Mouse (Mus musculus) c-Kit-negative CD71-positive TER-119-positive erythroid progenitor cells, embryonic 14.5 days (primary cell): ENCODE data around the gene Foxo3.
A peak's percentile ranks its signal among the peaks of the same experiment; 100 is the strongest.

Experiments used
- DNase-seq: peaks from one replicate; pipeline ENCODE4 v3.0.0-alpha.2; 2013; ENCODE audit warnings: low read depth, low spot score

The Foxo3 gene

DNA sequence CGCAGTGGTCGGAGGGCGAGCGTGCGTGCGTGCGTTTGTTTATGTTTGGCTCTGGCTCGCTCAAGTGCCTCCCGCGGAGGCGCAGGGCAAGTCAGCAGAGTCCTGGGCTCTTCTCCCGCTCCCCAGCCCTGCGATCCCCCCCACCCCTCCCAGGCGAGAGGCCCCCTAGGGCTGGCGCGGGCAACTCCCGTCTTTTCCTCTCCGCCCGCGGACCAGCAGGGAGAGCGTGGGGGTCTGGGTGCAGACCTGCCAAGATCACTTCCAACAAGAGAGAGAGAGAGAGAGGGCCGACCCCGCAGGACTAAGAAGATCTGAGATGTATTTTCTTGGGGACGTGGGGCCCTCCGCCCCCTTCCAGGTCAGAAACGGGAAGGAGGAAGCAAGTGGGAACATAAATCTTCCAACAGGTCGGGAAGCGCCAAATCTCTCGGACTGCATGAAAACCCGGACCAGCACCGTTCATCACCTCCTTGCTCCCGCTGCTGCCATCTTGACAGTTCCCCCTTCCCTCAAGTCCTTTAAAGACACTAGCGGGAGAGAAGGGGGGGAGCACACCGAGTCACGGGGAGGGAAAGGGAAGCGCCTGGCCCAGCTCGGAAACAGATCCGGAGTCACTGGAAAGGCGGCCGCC is 569 bp downstream of the Foxo3 start:
- no peak for DNase-seq

DNA sequence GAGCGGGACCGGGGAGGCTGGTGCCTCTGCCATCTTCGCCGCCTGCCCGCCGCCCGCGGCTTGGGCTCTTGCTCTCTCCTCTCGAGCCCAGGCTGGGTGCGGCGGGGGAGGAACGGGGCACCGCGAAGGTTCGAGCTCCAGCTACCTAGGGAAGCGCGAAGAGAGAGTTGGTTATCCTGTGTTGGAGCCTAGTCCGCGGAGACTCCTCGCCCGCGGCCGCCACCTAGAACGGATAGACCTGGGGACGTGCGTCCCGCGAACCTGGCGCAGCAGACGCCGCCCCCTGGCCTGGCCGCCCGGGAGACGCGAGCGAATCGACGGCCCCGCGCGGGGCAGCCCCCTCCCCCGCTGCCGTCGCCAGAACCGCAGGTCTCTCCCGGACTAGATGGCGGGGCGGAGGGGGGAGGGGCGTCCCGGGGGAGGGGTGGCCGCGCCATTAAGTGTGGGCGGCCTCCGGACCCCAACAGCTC is 1.1 kb downstream of the Foxo3 start:
- DNase-seq = no peak

DNA sequence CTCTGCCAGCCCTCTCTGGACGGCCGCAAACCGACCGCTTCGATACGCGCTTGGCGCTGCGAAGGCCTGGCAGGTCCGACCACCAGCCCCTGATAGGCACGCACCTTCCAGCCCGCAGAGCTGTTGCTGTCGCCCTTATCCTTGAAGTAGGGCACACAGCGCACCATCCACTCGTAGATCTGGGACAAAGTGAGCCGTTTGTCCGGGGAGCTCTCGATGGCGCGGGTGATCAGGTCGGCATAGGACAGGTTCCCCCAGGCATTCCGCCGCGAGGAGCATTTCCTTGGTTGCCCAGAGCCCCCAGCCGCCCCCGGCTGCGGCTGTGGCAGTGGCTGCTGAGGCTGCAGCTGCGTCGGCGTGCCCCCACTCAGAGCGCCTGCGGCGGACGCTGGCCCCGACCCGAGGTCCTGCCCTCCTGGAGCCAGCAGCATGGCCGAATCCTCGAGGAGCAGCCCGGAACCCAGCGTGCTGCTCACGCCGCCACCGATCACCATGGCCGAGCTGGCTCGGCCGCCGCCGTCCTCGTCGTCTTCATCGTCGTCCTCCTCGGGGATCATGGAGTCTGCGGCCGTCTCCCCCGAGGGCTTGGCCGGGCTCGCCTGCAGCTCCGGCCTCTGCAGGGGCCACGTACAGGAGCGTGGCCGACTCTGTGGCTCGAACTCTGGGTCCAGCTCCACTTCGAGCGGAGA is 1.7 kb downstream of the Foxo3 start:
- DNase-seq = no peak

DNA sequence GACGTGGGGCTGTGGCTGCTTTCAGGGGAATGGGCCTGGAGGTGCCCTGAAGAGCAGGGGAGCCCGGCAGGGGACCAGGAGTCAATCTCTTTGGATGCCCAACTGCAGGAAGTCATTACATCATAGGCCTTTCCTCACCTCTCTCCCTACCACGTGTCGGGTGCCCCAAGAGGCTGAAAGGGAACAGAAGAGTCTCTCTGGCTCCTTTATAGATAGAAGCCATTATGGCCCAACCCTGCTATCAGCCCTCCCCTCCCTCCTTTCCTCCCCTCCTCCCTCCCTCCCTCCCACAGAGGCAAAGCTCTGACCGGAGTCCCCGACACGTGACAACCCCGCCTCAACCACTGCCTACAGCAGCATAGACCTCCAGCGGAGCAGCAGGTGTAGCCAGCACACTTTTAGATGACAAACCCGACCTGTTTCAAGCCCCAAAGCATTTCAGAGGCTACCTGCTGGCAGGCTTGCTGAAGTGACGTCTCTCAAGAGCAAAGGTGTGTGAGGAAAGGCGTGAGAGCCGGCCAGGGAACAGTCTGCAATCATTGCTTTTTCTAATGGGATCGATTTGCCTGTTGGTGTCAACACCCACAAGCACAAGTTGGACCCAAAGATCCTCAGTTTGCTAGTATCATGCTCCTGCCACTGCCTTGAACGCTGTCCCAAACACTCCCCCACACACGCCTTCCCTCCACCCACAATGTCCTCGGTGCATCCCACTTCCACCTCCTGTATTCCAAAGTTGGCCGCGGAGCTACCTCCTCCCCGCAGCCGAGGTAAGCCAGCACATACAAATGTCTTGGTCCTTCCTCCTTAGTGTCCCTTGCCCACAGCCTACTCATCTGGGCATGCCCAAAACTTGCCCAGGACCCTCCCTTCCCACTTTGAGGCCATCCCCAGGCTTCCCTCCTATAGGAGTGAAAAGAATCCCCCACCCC is 2.5 kb downstream of the Foxo3 start:
- DNase-seq = peak; percentile 74

DNA sequence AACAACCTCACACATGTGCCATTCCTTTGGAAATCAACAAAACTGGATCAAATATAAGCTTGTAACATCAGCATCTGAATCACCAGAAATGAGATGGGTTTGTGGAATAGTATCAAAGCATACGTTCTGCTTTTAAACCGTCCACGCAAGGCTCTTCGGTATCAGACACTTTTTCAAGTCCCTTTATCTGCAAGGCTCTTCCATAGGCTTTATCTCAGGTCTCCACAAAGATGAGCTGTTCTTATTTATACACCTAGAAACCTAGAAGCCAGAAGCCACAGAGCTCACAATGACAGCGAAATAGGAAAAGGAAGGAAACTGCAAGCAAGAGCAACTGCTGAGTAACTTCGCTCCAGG is 3.2 kb downstream of the Foxo3 start:
- DNase-seq = no peak

DNA sequence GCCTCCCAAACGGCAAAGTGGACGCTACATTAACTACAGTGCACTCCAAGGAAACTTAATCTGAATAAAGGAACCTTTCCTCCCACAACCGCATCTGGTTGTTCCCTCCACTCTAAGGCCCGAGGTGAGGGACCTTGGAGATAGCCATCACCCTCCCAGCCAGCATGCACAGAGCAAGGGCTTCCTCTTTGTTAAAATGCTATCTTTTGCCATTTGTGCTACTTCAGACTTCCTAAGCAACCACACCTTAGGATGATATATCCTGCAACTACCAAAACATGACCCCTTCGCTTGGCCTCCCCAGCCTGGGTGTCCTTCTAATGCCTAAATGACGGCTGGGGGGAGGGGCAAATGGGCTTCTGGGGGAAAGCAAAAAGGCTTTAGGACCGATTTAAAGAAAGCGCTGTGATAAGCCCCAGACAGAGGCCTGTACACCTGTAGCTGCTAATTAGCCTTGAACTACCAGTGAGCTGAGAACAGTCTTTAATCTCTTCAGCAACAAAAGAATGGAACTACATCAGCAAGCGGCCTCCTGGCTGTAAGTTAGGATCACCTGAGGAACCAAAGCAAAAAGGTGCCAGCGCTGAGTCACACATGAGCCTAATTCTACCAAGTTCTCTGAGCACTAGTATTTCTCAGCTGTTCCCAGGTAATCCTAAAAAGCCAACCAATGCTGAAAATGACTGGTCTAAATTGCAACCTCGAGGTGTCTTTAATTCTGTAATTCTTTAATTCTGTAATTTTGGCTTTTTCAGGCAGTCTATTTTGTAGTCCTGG is 4.9 kb downstream of the Foxo3 start:
- no peak for DNase-seq

DNA sequence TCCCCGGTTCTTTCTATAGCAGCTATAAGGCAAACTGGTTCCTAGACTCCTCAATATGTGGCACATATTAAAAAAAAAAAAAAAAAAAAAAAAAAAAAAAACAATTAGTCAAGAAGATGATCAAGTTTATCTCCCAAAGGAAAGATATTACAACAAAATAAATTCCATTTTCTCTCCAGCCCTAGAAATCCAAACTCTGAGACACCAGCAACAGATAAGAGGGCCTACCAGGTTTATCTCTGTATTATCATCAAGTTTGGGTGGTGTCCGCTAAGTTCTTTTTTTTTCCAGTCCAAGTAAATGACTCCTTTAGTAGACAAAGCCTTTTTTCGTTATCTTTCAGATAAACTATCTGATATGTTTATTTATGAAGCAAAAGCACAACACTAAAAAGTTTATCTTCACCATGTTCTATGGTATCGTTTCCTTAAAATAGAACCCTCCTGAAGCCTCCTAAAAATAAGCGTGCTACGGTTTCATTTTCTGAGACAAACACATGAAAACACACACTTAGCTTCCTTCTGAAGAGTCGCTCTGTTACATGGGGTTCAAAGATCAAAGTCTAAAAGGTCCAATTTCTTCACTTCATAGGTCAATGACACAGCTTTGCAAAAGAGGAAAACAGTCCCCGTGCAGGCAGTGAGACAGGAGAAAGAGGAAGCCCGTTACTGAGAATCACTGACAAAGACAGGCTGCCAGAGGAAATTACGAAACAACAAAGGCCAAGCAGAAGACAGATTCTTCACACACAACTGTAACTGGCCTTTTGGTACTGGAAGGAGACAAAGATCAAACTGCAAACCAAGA is 6.1 kb downstream of the Foxo3 start:
- no peak for DNase-seq

DNA sequence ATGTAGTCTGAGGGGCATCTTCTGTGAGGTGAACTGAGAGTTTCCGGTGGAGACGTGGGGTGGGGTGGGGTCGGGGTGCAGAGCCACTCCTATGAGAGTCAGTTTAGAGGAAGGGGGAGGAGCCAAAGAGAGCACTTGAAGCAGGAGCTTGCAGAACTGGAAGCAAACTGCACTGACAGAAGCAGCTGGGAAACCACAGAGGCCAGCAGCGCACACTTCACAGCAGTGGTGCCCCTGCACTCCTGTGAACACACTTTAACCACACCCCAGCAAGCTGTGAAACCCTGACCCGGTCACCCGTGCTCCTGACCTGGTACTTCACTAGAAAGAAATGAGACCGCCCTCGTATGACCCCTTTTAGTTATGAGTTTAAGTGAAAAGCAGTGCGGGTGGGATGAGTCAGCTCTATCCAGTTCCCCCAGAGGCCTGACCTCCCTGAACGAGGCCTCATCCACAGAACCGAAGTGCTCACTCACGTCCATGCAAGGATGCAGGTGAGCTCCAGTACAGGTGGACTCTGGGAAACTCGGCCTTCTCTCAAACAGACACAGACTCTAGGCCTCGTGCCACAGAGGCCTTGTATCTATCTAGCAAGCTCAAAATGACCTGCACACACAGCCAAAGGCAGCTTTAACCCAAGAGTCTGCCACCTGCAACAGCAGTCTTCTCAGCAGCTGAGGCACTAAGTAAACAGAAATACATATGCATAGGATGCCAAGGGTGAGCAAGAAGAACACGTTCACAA is 7.1 kb downstream of the Foxo3 start:
- DNase-seq = no peak

DNA sequence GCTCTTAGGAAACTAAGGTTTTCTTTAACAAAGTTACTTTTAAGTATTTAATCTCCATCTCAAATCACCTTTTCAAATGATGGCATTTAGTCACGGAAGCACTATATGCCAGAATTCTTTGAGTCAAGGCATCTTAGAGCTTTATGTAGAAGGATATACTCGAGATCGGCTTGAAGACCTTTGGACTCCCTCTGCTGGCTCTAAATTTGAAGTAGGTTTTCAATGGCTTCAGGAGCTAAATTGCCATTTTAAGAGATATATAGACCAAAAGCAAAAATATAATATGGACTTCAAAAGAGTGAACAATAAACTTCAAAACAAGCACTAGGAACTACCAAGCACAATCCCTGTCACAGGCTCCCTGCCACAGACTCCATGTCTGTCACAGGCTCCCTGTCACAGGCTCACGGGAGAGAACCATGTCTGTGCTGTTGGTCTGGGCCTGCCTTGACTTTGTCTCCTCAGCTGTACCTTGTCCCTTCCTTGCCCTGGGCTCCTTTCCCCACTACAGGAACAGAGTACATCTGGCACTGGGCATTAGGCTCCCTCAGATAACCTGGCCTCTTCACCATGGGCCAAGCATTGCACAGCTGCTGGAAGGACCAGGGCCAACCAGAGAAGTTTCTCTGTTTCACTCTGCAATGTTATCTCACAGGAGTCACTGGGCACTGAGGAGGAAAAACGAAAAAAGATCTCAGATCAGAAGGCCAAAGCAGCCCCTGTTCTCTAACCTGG is 8.6 kb downstream of the Foxo3 start:
- DNase-seq = no peak

DNA sequence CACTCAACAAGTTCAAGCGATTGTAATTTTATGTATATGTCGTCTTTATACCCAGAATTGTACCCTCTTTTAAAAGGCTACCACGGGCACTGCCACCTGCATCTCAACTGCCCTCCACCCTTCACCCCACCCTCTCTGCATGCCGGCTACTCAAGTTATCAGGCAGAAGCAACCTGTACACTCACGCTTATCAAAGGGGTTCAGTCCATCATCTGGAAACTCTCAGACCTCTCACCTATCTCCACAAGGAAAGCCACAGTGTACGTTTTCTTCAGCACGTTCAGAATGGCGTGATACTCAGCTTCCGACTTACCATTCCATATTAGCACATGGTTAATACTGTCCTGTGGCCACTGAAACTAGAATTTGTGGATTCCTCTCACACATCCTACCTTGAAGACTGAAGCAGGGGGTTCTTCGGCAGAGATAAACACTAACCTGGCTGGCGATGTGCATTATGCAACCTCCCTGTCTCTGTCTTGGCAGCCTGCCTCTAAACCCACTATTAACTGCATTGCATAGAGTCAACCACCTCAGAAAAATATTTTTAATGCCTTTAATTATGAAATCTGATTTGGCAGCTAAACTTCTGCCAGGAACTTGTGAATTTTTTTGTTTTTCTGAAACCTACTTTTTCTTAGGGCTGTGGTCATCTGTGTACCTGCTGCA is 11.4 kb downstream of the Foxo3 start:
- peak; percentile 85 for DNase-seq

DNA sequence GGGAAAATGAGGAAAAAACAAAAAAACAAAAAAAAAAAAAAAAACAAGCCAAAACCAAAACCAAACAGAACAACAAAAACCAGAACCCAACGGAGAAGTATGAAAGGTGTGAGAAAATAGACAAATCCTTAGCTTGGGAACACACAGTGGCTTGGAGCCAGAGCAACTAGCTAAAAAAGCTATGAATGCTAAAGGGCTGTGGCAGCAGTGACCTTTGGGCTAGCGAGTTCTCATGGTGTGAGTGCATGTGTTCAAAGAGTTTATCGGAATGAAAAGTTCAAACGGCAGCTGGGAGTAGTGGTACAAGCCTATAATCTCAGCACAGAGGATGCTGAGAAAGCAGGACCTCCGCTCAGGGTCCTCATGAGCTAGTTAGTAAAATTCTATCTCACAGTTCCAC is 12.4 kb downstream of the Foxo3 start:
- DNase-seq = no peak

DNA sequence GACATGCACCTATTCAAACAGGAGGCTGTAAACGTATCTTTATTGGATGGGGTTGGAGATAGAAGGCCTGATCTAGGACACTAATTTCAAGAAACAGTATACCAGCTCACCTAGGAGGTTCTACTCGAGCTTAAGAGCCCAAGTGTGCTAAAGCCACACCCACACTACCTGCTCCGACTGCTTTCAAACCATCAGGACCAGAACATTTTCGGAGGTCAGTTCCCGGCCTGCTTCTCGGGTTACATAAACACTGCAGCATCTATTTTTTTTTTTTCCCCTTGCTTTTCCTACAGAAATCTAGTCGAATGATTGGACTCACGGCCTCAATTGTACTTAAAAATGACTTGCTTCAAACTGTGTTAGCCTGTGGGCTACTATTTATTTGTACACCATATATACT is 12.9 kb downstream of the Foxo3 start:
- DNase-seq = no peak

DNA sequence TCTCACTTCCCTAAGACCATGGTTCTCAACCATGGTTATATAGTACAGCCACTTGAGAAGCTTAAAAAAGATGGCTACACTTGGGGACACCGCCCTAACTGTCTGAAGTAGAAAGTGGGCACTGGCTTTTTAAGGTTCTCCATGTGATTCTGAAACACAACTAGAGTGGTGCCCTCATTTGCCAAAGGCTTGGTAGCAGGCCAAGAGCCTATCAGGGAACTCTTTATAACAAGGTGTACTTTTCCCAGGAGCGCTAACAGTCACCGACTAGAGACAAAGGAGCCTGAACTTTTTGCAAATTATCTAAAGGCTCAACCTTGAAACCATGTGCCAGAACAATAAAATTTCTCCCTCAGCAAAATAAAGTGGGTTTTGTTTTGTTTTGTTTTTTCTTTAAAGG is 14.5 kb downstream of the Foxo3 start:
- no peak for DNase-seq

DNA sequence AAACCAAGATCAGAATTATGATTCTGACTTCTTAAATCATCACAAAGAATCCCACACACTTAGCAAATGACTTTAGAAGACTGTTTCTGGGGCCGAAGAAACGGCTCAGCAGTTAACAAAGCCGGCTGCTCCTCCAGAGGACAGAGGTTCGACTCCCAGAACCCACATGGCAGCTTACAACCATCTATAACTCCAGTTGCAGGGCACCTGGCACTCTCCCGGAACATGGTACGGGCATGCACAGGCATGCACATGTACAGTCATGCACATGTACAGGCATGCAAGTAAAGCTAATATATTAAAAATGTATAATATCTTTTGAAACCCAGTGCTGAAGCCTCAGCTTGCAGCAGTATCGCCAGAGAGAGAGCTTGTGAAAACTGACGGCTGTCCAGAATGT is 15.5 kb downstream of the Foxo3 start:
- DNase-seq = no peak

DNA sequence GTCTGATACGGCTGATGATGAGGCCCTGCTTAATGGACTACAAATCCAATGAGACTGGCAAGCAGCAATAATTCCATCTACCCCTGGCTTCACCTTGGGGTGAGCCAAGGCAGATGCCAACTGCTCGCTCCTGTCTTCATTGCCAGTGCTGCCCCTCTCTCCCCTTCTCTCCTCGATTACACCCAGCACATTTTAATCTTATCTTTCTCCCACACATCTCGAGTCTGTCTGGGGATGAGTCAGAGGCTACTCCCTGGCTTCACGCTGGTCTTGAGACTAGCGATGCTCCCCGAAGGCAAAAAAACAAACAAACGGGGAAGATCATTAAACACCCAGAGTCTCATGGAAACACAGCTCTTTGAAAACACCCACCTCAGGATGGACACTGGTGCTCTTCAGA is 16.0 kb downstream of the Foxo3 start:
- DNase-seq = no peak

DNA sequence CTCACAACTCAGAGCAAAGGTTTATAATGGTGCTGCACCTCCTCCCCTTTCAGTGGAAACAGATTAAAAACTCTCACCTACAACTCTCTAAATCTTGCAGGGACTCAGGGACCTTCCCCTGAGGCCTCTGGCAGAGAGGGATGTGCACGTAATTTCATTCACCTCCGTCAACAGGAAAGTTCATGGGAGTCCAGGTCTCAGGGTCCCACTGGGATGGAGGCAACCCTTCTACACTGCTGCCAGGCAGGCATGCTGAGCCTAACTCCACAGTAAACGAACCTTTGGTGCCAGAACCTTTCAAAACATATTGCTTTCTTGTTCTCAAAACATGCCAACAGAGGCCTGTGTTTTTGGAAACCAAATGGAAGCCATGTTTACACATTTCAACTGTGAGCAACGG is 17.0 kb downstream of the Foxo3 start:
- no peak for DNase-seq

DNA sequence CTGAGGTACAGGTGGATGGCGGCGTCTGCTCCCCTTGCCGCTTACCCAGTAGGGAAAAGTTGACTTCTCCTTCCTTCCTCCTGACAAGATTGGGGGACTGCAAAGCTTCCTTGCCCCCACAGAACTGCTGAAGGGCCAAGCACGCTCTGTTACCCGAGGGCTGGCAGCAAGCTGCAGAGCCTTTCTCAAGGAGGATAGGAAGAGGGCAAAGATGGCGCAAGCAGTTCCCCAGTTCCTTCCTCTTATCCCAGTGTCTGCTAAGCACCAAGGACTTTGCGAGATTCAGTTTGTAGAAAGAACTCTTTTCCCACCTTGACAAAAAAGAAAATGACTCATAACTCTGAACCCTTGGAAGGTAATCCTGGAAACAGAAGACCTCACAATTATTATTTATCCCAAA is 18.6 kb downstream of the Foxo3 start:
- DNase-seq = no peak

DNA sequence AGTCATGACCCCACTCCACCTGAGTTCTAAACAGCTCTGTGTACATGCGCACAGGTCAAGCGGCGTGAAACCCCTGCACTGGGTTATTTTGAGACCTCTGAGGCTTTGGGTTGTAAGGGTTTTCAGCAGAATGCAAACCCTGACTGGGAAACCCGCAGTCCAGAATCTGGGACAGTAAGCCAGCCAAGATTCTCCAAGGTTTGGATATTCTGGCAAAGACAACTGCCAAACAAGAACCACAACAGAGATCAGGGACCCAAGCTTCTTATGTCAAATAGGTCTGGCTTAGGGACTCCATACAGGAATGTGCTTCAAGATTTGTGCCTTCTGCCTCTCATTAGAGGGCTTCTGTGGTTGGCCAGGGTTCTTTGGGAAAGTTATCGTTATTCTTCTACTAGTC is 21.8 kb downstream of the Foxo3 start:
- no peak for DNase-seq

DNA sequence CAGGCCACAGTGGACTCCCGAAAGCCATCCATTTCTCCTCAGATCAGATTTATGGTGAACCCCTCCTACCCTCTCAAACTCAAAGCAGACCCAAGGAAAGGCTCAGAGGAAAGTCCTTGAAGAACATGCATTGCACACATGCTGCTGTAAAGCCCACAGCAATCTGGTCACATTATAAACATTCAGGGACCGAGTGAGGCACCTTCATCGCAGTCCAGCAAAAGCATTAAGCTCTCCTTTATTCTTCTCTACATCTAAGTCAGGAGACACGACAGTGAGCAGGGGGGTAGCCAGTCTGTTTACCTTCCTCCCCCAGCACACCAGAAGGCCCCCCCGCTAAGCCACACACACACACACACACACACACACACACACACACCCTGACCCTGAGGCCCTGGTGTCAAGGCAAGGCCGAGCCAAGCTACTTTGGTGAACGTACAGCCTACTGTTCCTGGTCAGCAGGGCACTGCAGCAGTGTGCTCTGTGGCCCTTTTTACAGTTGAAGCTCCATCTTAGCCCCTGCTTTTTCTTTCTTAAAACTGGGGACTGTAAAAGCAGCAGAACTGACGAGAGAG is 24.7 kb downstream of the Foxo3 start:
- no peak for DNase-seq
